Mouse (Mus musculus) megakaryocyte-erythroid progenitor cell, adult 5-6 weeks (primary cell): ENCODE data around the gene Vwa5b2. TPM values are rescaled to one million over a fixed set of nuclear protein-coding genes. Genes with fewer than 3 reads are reported as not detected.

ENCODE experiments used
- ATAC-seq: replicated peaks from 2 replicates; pipeline ENCODE4 v1.8.0; 2016; ENCODE audit warnings: mild to moderate bottlenecking, inconsistent platforms; ENCODE audit not compliant: severe bottlenecking, poor library complexity, low FRiP score, low TSS enrichment
- total RNA-seq, 2 experiments: library from RNA; stranded (forward) in 1 of 2; stranded (reverse) in 1 of 2; fragments of 200-1000, 215-1000 nt in 1 of 2; fragments of >200 nt in 1 of 2; fragmentation: Nextera tagmentation in 1 of 2; gene quantifications; 2 replicates each; pipeline ENCODE4 v1.2.3; 2014 to 2017

The Vwa5b2 gene
- total RNA-seq, 2 experiments from 2014 or later: not detected

DNA sequence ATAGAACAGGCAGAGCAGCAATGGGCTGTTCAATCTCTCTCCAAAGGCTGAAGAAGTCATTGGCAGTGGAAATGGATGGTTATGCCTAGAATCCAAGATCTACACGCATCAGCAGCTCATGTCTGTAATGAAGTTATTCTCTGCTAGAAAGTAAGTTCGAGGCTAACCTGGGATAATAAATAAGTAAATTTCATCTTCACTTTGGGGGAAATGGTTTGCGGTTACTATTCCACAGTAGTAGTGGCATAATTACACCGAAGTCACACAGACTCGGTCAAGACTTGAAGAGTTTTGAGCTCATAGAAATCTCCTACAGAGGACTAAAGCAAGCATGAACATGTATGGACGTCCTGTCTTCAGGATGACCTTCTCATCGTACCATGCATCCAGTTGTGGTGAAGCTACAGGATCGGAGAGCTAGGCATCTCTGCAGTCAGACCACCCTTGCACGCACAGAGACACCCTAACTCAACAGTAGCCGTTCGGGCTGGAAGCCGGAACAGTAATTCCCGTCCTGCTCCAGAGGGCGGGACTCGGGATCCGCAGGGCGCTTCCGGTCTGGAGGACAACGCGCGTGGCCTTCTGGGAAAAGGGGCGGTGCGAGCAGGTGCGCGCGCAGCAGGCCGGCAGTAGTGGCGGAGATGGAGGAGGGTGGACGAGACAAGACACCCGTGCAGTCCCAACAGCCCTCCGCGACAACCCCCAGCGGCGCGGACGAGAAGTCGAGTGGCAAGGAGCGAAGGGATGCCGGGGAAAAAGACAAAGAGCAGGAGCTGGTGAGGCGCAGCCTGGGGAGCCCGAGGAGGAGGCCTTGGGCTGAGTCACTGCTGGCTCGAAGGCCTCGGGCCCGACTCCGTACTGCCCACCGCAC, 62.0 kb downstream of the Vwa5b2 start, which contains the start of gene Psmd2:
Gene Psmd2 (plus strand): TSS at position 577 of the 871 bp plus-strand sequence.
- ATAC-seq: peak; percentile 98

DNA sequence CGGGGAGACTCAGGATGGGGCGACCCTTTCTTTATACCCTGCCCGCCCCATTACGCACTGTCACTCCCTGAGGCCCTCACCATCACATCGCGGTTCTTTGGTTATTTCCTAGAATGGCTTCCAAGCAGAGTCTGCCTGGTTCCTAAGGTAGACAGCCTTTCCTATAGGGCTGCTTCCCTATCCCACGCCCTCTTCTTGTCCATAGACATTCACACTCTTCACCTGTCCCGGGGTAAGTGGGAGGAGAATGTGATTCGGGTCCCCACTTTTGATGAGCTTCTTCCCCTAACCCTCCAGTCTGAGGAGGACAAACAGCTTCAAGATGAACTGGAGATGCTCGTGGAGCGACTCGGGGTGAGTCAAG, 62.7 kb downstream of the Vwa5b2 start:
- no peak for ATAC-seq

DNA sequence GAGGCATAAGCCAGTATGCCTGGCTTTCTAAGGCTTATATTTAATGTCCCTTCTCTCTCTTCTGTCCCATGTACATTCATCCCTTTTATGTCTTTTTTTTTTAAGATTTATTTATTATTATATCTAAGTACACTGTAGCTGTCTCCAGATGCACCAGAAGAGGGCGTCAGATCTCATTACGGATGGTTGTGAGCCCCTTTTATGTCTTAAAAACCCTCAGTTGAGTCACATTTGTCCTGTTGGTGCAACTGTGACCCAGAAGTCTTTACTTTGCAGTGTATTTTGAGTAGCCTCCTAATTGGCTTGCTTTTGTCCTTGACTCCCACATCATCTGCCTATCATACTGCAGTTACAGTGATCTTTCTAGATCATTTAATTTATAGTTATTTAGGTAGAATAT, 64.0 kb downstream of the Vwa5b2 start:
- ATAC-seq: no peak

Other genes with a start within 250 kb of the Vwa5b2 start
- 71.7 and 81.0 TPM in 2 replicates for gene Abcc5, start 163.1 kb upstream of the Vwa5b2 start, total RNA-seq (2014; fragmentation: Nextera tagmentation)
- gene Abcc5, start 163.1 kb upstream of the Vwa5b2 start, total RNA-seq (2017): 29.2 and 40.1 TPM in 2 replicates
- 80.8 and 82.4 TPM in 2 replicates for gene Eif2b5, start 90.7 kb upstream of the Vwa5b2 start, total RNA-seq (2014; fragmentation: Nextera tagmentation)
- gene Eif2b5, start 90.7 kb upstream of the Vwa5b2 start, total RNA-seq (2017): 108 TPM in 2 replicates
- gene Dvl3, start 72.5 kb upstream of the Vwa5b2 start, total RNA-seq (2014; fragmentation: Nextera tagmentation): 27.7 and 32.8 TPM in 2 replicates
- 2.7 and 3.3 TPM in 2 replicates for gene Dvl3, start 72.5 kb upstream of the Vwa5b2 start, total RNA-seq (2017)
- gene Ap2m1, start 54.0 kb upstream of the Vwa5b2 start, total RNA-seq (2014; fragmentation: Nextera tagmentation): 166 and 200 TPM in 2 replicates
- gene Ap2m1, start 54.0 kb upstream of the Vwa5b2 start, total RNA-seq (2017): 113 and 150 TPM in 2 replicates
- gene Abcf3, start 40.9 kb upstream of the Vwa5b2 start, total RNA-seq (2014; fragmentation: Nextera tagmentation): 42.8 and 60.5 TPM in 2 replicates
- 38.7 and 42.9 TPM in 2 replicates for gene Abcf3, start 40.9 kb upstream of the Vwa5b2 start, total RNA-seq (2017)
- gene Eef1akmt4, start 22.1 kb downstream of the Vwa5b2 start, total RNA-seq (2014; fragmentation: Nextera tagmentation): 13.3 and 32.7 TPM in 2 replicates
- 5.4 and 6.5 TPM in 2 replicates for gene Eef1akmt4, start 22.1 kb downstream of the Vwa5b2 start, total RNA-seq (2017)
- not detected in 2 replicates for gene Gm49333, start 22.1 kb downstream of the Vwa5b2 start, total RNA-seq (2014; fragmentation: Nextera tagmentation)
- gene Gm49333, start 22.1 kb downstream of the Vwa5b2 start, total RNA-seq (2017): not detected in 2 replicates
- 28.7 and 36.6 TPM in 2 replicates for gene Alg3, start 22.3 kb downstream of the Vwa5b2 start, total RNA-seq (2014; fragmentation: Nextera tagmentation)
- 24.3 and 33.1 TPM in 2 replicates for gene Alg3, start 22.3 kb downstream of the Vwa5b2 start, total RNA-seq (2017)
- gene Camk2n2, start 31.8 kb downstream of the Vwa5b2 start, total RNA-seq (2014; fragmentation: Nextera tagmentation): not detected in 2 replicates
- gene Camk2n2, start 31.8 kb downstream of the Vwa5b2 start, total RNA-seq (2017): not detected in 2 replicates
- not detected in 2 replicates for gene Ece2, start 40.4 kb downstream of the Vwa5b2 start, total RNA-seq (2014; fragmentation: Nextera tagmentation)
- not detected in 2 replicates for gene Ece2, start 40.4 kb downstream of the Vwa5b2 start, total RNA-seq (2017)
- gene Psmd2, start 62.2 kb downstream of the Vwa5b2 start, total RNA-seq (2014; fragmentation: Nextera tagmentation): 234 and 246 TPM in 2 replicates
- gene Psmd2, start 62.2 kb downstream of the Vwa5b2 start, total RNA-seq (2017): 233 and 271 TPM in 2 replicates
- 287 and 336 TPM in 2 replicates for gene Eif4g1, start 78.8 kb downstream of the Vwa5b2 start, total RNA-seq (2014; fragmentation: Nextera tagmentation)
- gene Eif4g1, start 78.8 kb downstream of the Vwa5b2 start, total RNA-seq (2017): 332 and 405 TPM in 2 replicates
- gene Fam131a, start 103.8 kb downstream of the Vwa5b2 start, total RNA-seq (2014; fragmentation: Nextera tagmentation): not detected in 2 replicates
- gene Fam131a, start 103.8 kb downstream of the Vwa5b2 start, total RNA-seq (2017): 0.85 TPM in 1 of 2 replicates, not detected in the other
- gene Polr2h, start 128.2 kb downstream of the Vwa5b2 start, total RNA-seq (2014; fragmentation: Nextera tagmentation): 81.4 and 97.1 TPM in 2 replicates
- 103 and 142 TPM in 2 replicates for gene Polr2h, start 128.2 kb downstream of the Vwa5b2 start, total RNA-seq (2017)
- 16.7 and 29.1 TPM in 2 replicates for gene Clcn2, start 128.3 kb downstream of the Vwa5b2 start, total RNA-seq (2014; fragmentation: Nextera tagmentation)
- gene Clcn2, start 128.3 kb downstream of the Vwa5b2 start, total RNA-seq (2017): 4.9 and 8.0 TPM in 2 replicates
- gene Chrd, start 143.7 kb downstream of the Vwa5b2 start, total RNA-seq (2014; fragmentation: Nextera tagmentation): not detected in 2 replicates
- gene Chrd, start 143.7 kb downstream of the Vwa5b2 start, total RNA-seq (2017): not detected in 2 replicates
- not detected in 2 replicates for gene Thpo, start 145.0 kb downstream of the Vwa5b2 start, total RNA-seq (2014; fragmentation: Nextera tagmentation)
- gene Thpo, start 145.0 kb downstream of the Vwa5b2 start, total RNA-seq (2017): not detected in 2 replicates